Mouse (Mus musculus) heart, adult 9 months (tissue): ENCODE measurements around the gene Mtg1.

Source experiments
- DNase-seq, 2 experiments: peaks; one replicate each; pipeline ENCODE4 v3.0.0; 2022; ENCODE audit warnings: low spot score in 2 of 2

Gene Mtg1

GRCm38 (mm10) chr7:140137135-140138020 lies at the start of gene Mtg1:
TSS of gene Mtg1 (plus strand) at chr7:140137564.
- DNase-seq: peak; percentile 92 to 95

DNA sequence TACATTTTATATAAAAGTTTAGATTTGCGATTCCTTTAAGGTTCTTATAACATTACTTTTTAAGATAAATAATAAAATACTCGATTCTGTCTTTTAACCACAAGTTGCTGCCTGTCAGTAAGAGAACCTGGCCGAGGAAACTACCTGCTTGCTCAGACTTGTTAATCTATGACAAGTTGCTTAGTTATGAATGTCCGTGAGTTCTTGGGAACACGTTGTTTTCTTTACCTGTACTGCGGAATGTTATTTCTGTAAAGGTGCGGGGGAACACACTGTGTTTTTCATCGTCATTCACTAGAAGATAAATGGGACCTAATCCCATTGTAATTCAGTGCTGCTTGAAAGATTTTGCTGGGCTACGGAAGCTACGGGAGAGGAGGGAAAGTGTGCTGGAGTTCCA lies 46.8 kb upstream of the Mtg1 start:
- no peak for DNase-seq

GRCm38 (mm10) chr7:140092924-140093528 lies 44.3 kb upstream of the Mtg1 start, which contains the start of gene Prap1:
TSS of gene Prap1 (plus strand) at chr7:140093395.
- DNase-seq: no peak

DNA sequence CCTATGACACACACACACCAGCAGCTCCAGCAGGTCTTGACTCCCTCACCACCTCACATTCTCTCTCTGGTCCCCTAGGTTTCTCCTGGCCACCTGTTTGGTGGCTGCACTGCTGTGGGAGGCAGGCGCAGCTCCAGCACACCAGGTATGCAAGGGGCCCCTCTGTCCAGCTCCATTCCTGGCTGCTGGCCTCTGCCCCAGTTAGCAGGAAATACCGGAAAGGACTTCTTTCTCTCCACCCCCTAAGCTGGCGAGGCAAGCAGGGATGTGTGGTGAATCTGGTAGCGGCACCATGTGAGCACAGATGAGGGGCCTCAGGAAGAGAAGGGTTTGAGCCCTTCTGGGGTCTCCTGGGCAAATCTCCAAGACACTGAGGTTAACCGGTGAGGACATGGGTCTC lies 42.4 kb upstream of the Mtg1 start:
- DNase-seq: no peak

- no peak for DNase-seq
Measured at GRCm38 (mm10) chr7:140095556-140095955, 41.8 kb upstream of the Mtg1 start.

DNA sequence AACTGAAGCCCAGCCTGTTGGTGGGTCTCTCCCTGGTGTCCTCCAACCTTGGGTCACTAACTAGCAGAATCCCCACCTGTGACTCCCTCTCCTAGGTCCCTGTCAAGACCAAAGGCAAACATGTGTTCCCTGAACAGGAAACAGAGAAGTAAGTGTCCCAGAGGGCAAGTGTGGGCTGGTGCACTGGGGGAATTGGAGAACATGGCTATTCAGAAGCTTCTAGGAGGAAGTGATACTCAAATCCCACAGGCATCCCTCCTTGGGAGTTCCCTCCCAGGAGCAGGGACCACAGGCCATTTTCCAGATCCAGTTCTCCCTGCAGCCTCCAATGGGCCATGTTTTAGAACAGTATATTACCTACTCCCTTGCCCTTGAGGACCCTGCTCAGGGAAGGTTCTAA lies 41.3 kb upstream of the Mtg1 start:
- no peak for DNase-seq

GRCm38 (mm10) chr7:140098466-140098865 lies 38.9 kb upstream of the Mtg1 start:
- DNase-seq: no peak

GRCm38 (mm10) chr7:140101498-140101897 lies 35.9 kb upstream of the Mtg1 start:
- DNase-seq: no peak

DNA sequence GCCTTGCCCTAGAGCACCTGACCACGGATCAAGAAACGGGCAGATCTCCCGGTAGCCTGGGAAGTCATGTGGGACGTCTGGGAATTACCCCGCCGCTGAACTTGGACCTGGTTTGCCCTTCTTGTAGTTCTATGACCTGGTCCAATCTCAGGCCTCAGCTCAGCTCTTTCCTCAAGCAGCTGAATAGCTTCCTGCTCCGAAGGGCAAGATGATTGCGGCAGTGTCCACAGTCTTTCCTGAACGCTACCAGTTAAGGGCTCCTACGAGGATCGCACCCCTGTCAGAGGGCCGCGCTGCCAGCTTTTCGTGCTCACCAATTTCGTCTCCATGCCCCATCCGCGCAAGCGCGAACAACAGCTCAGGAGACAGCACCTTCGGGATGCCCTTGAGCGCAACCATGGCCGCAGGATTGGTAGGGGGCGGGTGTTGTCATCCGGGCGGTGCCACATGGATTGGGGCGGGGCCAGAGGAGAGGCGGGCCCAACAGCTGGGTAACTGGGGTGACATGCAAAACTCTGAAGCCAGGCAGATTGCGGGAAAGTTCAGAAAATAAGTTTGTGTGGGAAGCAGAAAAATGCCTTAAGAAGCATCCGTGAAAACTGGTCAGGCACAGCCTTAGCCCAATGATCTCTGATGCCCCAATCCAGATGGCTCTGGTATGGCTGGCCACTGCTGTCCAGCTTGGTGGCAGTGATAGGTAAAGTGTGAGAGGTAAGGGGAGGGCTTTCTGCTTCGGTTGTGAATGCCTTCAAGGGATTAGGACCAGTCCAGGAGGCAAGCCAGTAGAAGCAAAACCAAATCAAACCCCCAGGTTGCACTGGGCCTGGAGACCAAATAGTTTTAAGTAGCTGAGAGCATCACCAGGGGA lies 35.1 kb upstream of the Mtg1 start, which contains the start of gene Fuom:
Gene Fuom, minus strand, starts transcription at position 449 of the 868 bp plus-strand sequence.
- peak; percentile 86 to 89 for DNase-seq

DNA sequence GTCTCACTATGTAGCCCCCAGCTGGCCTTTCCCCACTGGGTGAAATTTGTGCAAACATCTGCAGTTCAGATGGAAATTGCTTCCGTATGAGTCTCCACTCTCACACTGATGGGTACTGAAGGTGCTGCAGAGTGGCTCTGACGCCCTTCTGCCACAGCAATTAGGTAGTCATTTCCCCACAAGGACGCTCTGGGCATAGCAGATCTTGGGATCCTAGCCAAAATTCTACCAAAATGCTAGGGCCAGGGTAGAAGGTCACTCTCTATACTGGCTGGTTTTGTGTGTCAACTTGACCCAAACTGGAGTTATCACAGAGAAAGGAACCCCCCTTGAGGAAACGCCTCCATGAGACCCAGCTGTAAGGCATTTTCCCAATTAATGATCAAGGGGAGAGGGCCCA lies 33.4 kb upstream of the Mtg1 start:
- no peak for DNase-seq

- no peak for DNase-seq
Measured at GRCm38 (mm10) chr7:140111943-140112342, 25.4 kb upstream of the Mtg1 start.

DNA sequence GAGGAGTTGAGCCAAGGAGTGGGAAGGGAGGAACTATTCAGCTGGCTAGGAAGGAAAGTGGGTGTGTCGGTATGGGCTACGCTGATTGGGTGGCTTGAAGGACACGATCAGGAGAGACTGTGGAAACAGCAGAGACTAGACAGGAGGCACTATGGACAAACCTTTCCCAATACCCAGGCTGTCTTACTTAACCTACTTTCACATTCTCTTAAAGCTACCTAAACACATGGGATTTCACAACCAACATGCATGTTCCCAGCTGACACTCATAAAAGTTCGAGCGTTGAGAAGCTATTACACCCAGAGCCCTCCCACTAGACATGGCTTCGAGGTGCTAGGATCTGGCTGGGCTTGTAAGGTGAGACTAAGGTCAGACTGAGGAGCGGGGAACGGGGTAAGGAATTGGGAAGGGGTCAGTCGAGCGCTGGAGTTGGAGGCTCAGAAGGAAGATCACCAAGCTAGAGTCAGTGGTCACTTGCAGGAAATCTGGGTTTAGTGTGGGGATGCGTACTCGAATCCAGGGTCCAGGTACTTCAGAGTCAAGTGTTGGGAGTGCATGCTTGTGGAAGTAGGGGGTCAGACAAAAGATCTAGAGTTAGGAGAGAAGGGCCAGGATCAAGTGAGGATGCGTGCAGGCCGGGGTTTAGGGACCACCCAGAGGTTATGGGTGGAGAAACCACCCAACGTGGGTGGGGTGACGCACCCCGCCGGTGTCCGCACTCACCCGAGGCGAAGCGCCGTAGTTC lies 21.6 kb upstream of the Mtg1 start, which contains the start of gene Paox:
Gene Paox, plus strand, starts transcription at position 217 of the 746 bp plus-strand sequence.
- DNase-seq: peak; percentile 76 to 77

DNA sequence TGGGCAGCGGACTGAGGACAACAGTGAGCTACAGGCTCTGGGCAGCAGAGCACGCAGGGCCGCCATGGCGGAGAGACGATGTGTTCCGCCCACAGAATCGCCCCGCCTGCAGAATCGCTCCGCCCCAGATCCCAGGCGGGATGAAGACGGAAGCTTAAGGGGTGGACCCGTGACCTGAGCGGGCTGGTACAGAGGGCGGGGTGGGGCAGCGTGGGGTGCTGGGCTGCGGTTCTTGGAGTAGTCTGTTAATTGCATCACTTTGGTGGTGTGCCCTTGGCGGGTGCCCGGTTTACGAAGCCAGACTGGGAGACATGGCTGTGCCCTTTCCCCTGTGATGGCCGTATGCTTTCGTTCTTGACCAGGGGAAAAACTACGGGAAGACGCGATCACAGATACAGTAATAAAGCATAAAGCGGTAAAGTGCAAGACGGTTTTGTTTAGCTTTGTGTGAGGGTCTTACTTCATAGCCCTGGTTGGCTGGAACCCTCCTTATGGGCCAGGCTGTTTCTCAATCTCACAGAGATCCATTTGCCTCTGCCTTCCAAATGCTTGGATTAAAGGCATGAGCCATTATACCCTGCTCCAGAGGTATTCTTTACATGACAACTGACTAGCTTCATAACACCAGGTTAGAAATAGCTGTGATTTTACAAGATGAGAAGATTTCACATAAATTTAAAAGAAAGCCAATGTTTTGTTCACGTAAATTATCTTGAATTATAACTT lies 20.9 kb upstream of the Mtg1 start, which contains the start of gene Echs1:
Gene Echs1, minus strand, starts transcription at position 148 of the 726 bp plus-strand sequence.
- peak; percentile 91 to 93 for DNase-seq

GRCm38 (mm10) chr7:140120484-140120883 lies 16.9 kb upstream of the Mtg1 start:
- DNase-seq: no peak

- DNase-seq: no peak
Measured at GRCm38 (mm10) chr7:140121338-140121910, 15.9 kb upstream of the Mtg1 start.

- no peak for DNase-seq
Measured at GRCm38 (mm10) chr7:140122765-140123164, 14.6 kb upstream of the Mtg1 start.

- no peak for DNase-seq
Measured at GRCm38 (mm10) chr7:140124382-140124781, 13.0 kb upstream of the Mtg1 start.

GRCm38 (mm10) chr7:140125278-140126021 lies 11.9 kb upstream of the Mtg1 start:
- peak; percentile 90 to 93 for DNase-seq

DNA sequence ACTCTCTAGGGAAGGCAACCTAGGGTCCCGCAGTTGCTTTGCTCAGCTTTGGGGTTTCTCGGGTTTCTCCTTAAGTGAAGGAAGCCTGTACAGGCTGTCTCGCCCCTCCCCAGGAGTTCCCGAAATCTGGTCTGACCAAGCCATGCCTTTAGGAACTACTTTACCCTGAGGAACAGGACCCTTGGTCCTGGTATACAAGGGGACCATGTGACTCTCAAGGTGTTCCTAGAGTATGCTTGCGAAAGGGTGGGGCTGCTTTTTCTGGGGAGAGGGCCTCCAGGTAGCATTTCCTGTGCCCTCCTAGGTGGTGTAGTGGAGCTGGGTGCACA lies 11.4 kb upstream of the Mtg1 start:
- DNase-seq: no peak
